Mouse (Mus musculus): ENCODE results near the gene Fth1. TPM values are rescaled to one million over a fixed set of nuclear protein-coding genes. Genes with fewer than 3 reads are reported as not detected.

Gene Fth1
- polyA plus RNA-seq, 1 experiment from 2014 or later: 1,961 TPM

DNA sequence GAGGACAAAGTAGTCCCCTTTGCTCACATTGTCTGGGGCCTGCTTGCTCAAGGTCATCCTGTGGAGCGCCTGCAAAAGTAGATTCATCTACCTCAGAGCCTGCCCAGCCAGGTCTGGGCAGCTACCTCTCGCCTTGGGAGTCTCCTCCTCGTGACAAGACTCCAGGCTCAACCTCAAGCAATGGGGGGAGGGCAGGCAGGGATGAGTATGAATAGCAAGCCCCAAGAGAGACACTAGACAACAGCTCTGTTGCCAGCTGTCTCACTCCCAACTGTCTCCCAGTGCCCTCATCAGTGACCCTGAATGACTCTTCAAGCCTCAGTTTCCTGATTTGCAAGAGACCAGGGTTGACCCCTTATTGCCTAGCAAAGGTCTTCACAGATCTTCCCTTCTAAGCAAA lies 33.0 kb downstream of the Fth1 start:
- H3K9ac ChIP-seq (ENCODE audit: low read depth, low read length): no peak overlapping the region
- no peaks in the 10 kb centered on the region for H3K36me3 ChIP-seq (ENCODE audit: control insufficient read depth, insufficient read depth, low read length)
- H3K9me3 ChIP-seq (ENCODE audit: control insufficient read depth, low read length): no peaks in the 10 kb centered on the region
- peaks cover 5% of the 10 kb centered on the region for H3K4me1 ChIP-seq (ENCODE audit: control insufficient read depth, insufficient read depth, low read depth, low read length)
- no peak overlapping the region for H3K4me2 ChIP-seq (ENCODE audit: low read length)
- no peak overlapping the region for H3K27ac ChIP-seq (ENCODE audit: low read depth, low read length)
- no peaks in the 10 kb centered on the region for H3K27me3 ChIP-seq (replicated peaks; ENCODE audit: control insufficient read depth, insufficient read depth, low read length)
- H3K4me3 ChIP-seq (ENCODE audit: low read length): no peak overlapping the region
- no peak for ATAC-seq
- WGBS: 57% methylated on average over 3 of the region's 3 CpGs

GRCm38 (mm10) chr19:10013913-10014312 lies 33.5 kb downstream of the Fth1 start:
- H3K9ac ChIP-seq (ENCODE audit: low read depth, low read length): no peak overlapping the region
- no peaks in the 10 kb centered on the region for H3K27me3 ChIP-seq (replicated peaks; ENCODE audit: control insufficient read depth, insufficient read depth, low read length)
- H3K4me1 ChIP-seq (ENCODE audit: control insufficient read depth, insufficient read depth, low read depth, low read length): peaks cover 11% of the 10 kb centered on the region
- H3K4me3 ChIP-seq (ENCODE audit: low read length): no peak overlapping the region
- no peak overlapping the region for H3K27ac ChIP-seq (ENCODE audit: low read depth, low read length)
- 79% methylated on average over 5 of the region's 5 CpGs for WGBS
- no peaks in the 10 kb centered on the region for H3K36me3 ChIP-seq (ENCODE audit: control insufficient read depth, insufficient read depth, low read length)
- H3K4me2 ChIP-seq (ENCODE audit: low read length): no peak overlapping the region
- H3K9me3 ChIP-seq (ENCODE audit: control insufficient read depth, low read length): no peaks in the 10 kb centered on the region
- no peak for ATAC-seq

- no peaks in the 10 kb centered on the region for H3K36me3 ChIP-seq (ENCODE audit: control insufficient read depth, insufficient read depth, low read length)
- no peak for ATAC-seq
- WGBS: 84% methylated on average over 13 of the region's 13 CpGs
- no peak overlapping the region for H3K4me2 ChIP-seq (ENCODE audit: low read length)
- H3K27ac ChIP-seq (ENCODE audit: low read depth, low read length): no peak overlapping the region
- no peak overlapping the region for H3K4me3 ChIP-seq (ENCODE audit: low read length)
- H3K27me3 ChIP-seq (replicated peaks; ENCODE audit: control insufficient read depth, insufficient read depth, low read length): no peaks in the 10 kb centered on the region
- H3K9ac ChIP-seq (ENCODE audit: low read depth, low read length): no peak overlapping the region
- peaks cover 18% of the 10 kb centered on the region for H3K4me1 ChIP-seq (ENCODE audit: control insufficient read depth, insufficient read depth, low read depth, low read length)
- H3K9me3 ChIP-seq (ENCODE audit: control insufficient read depth, low read length): no peaks in the 10 kb centered on the region
Measured at GRCm38 (mm10) chr19:10014824-10015223, 34.4 kb downstream of the Fth1 start.

GRCm38 (mm10) chr19:10015442-10015841 lies 35.0 kb downstream of the Fth1 start:
- H3K4me1 ChIP-seq (ENCODE audit: control insufficient read depth, insufficient read depth, low read depth, low read length): peaks cover 18% of the 10 kb centered on the region
- no peak overlapping the region for H3K4me3 ChIP-seq (ENCODE audit: low read length)
- WGBS: 67% methylated on average over 4 of the region's 4 CpGs
- ATAC-seq: no peak
- no peak overlapping the region for H3K27ac ChIP-seq (ENCODE audit: low read depth, low read length)
- no peaks in the 10 kb centered on the region for H3K36me3 ChIP-seq (ENCODE audit: control insufficient read depth, insufficient read depth, low read length)
- no peak overlapping the region for H3K4me2 ChIP-seq (ENCODE audit: low read length)
- H3K9ac ChIP-seq (ENCODE audit: low read depth, low read length): no peak overlapping the region
- no peaks in the 10 kb centered on the region for H3K27me3 ChIP-seq (replicated peaks; ENCODE audit: control insufficient read depth, insufficient read depth, low read length)
- no peaks in the 10 kb centered on the region for H3K9me3 ChIP-seq (ENCODE audit: control insufficient read depth, low read length)

GRCm38 (mm10) chr19:10016151-10016550 lies 35.8 kb downstream of the Fth1 start:
- Histone ChIP-seq H3K36me3 (ENCODE audit: control insufficient read depth, insufficient read depth, low read length) (no peaks in the 10 kb centered on the region), H3K9ac (ENCODE audit: low read depth, low read length) (no peak overlapping the region), H3K4me1 (ENCODE audit: control insufficient read depth, insufficient read depth, low read depth, low read length) (peaks cover 18% of the 10 kb centered on the region), H3K4me3 (ENCODE audit: low read length) (no peak overlapping the region), H3K9me3 (ENCODE audit: control insufficient read depth, low read length) (no peaks in the 10 kb centered on the region), H3K4me2 (ENCODE audit: low read length) (no peak overlapping the region), H3K27me3 (replicated peaks; ENCODE audit: control insufficient read depth, insufficient read depth, low read length) (no peaks in the 10 kb centered on the region), H3K27ac (ENCODE audit: low read depth, low read length) (no peak overlapping the region)
- 90% methylated on average over 4 of the region's 4 CpGs for WGBS
- ATAC-seq: no peak

GRCm38 (mm10) chr19:10017637-10018526 lies 37.5 kb downstream of the Fth1 start:
- peaks cover 21% of the 10 kb centered on the region for H3K4me1 ChIP-seq (ENCODE audit: control insufficient read depth, insufficient read depth, low read depth, low read length)
- H3K4me3 ChIP-seq (ENCODE audit: low read length): peak overlapping the region; percentile 70
- H3K9ac ChIP-seq (ENCODE audit: low read depth, low read length): peak overlapping the region; percentile 79
- no peaks in the 10 kb centered on the region for H3K27me3 ChIP-seq (replicated peaks; ENCODE audit: control insufficient read depth, insufficient read depth, low read length)
- peak; percentile 96 for ATAC-seq
- peak overlapping the region; percentile 98 for H3K4me2 ChIP-seq (ENCODE audit: low read length)
- H3K36me3 ChIP-seq (ENCODE audit: control insufficient read depth, insufficient read depth, low read length): no peaks in the 10 kb centered on the region
- H3K27ac ChIP-seq (ENCODE audit: low read depth, low read length): peak overlapping the region; percentile 56
- 6% methylated on average over 33 of the region's 44 CpGs for WGBS
- no peaks in the 10 kb centered on the region for H3K9me3 ChIP-seq (ENCODE audit: control insufficient read depth, low read length)

- H3K36me3 ChIP-seq (ENCODE audit: control insufficient read depth, insufficient read depth, low read length): no peaks in the 10 kb centered on the region
- peak overlapping the region; percentile 98 for H3K4me2 ChIP-seq (ENCODE audit: low read length)
- H3K9me3 ChIP-seq (ENCODE audit: control insufficient read depth, low read length): no peaks in the 10 kb centered on the region
- peak; percentile 64; the same call in 1 of the 2 replicates for ATAC-seq
- peak overlapping the region; percentile 70 for H3K4me3 ChIP-seq (ENCODE audit: low read length)
- H3K27me3 ChIP-seq (replicated peaks; ENCODE audit: control insufficient read depth, insufficient read depth, low read length): no peaks in the 10 kb centered on the region
- peak overlapping the region; percentile 56 for H3K27ac ChIP-seq (ENCODE audit: low read depth, low read length)
- peaks cover 21% of the 10 kb centered on the region for H3K4me1 ChIP-seq (ENCODE audit: control insufficient read depth, insufficient read depth, low read depth, low read length)
- peak overlapping the region; percentile 79 for H3K9ac ChIP-seq (ENCODE audit: low read depth, low read length)
- WGBS: 0% methylated on average over 3 of the region's 3 CpGs
Measured at GRCm38 (mm10) chr19:10018527-10018818, 38.1 kb downstream of the Fth1 start.

GRCm38 (mm10) chr19:10019214-10019760 lies 38.9 kb downstream of the Fth1 start:
- Histone ChIP-seq H3K4me1 (ENCODE audit: control insufficient read depth, insufficient read depth, low read depth, low read length) (peaks cover 21% of the 10 kb centered on the region), H3K4me2 (ENCODE audit: low read length) (peak overlapping the region; percentile 98), H3K9me3 (ENCODE audit: control insufficient read depth, low read length) (no peaks in the 10 kb centered on the region), H3K27ac (ENCODE audit: low read depth, low read length) (no peak overlapping the region), H3K9ac (ENCODE audit: low read depth, low read length) (0 out of 2 replicates have a peak overlapping the region, but pooled peaks have one; percentile 9), H3K27me3 (replicated peaks; ENCODE audit: control insufficient read depth, insufficient read depth, low read length) (no peaks in the 10 kb centered on the region), H3K36me3 (ENCODE audit: control insufficient read depth, insufficient read depth, low read length) (no peaks in the 10 kb centered on the region), H3K4me3 (ENCODE audit: low read length) (peak overlapping the region; percentile 70)
- WGBS: 68% methylated on average over 4 of the region's 4 CpGs
- ATAC-seq: no peak

DNA sequence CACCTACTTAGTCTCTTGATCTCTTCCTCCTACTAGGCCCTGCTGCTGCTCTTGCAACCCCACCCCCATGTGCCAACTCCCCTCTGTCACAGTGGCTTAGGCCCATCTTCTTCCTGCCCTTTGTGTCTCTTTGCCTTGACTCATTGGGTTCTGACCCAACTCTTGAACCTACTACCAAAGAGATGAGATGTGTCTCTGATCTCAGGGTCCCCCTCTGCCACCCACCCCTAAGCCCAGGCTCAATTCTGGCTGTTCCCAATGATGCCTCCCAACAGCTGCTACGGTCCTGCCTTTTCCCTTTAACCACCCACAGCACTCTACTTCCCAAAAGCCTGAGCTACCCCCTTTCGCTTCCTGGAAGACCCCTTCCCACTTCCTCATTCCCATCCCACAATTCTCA lies 41.6 kb downstream of the Fth1 start:
- WGBS: 86% methylated on average over 2 of the region's 2 CpGs
- Histone ChIP-seq H3K27ac (ENCODE audit: low read depth, low read length) (no peak overlapping the region), H3K4me2 (ENCODE audit: low read length) (no peak overlapping the region), H3K4me1 (ENCODE audit: control insufficient read depth, insufficient read depth, low read depth, low read length) (peaks cover 31% of the 10 kb centered on the region), H3K9me3 (ENCODE audit: control insufficient read depth, low read length) (no peaks in the 10 kb centered on the region), H3K9ac (ENCODE audit: low read depth, low read length) (no peak overlapping the region), H3K36me3 (ENCODE audit: control insufficient read depth, insufficient read depth, low read length) (no peaks in the 10 kb centered on the region), H3K27me3 (replicated peaks; ENCODE audit: control insufficient read depth, insufficient read depth, low read length) (no peaks in the 10 kb centered on the region), H3K4me3 (ENCODE audit: low read length) (no peak overlapping the region)
- no peak for ATAC-seq

All from hindbrain, embryonic 16.5 days (tissue).